Mouse (Mus musculus) liver, embryonic 16.5 days (tissue): ENCODE data around the gene Rgs14. TPM values are rescaled to one million over a fixed set of nuclear protein-coding genes. Genes with fewer than 3 reads are reported as not detected.

ENCODE experiments used
- ATAC-seq: fragments of 200-750 bp; cut with Nextera tagmentation; 2 replicates; pipeline ENCODE4 v1.8.0; 2017; ENCODE audit warnings: low read depth, mild to moderate bottlenecking, moderate number of reproducible peaks, moderate library complexity
- H3K27ac ChIP-seq: fragments of 300-500 bp; sonication (generic); 2 replicates; pipeline ENCODE4 v1.5.1; 2014; ENCODE audit warnings: mild to moderate bottlenecking, low read length
- H3K27me3 ChIP-seq: fragments of 300-500 bp; sonication (generic); 2 replicates; pipeline ENCODE4 v1.6.1; 2014; ENCODE audit warnings: low read depth, low read length, mixed read lengths; ENCODE audit not compliant: control insufficient read depth, insufficient read depth
- H3K36me3 ChIP-seq: fragments of 300-500 bp; sonication (generic); 2 replicates; pipeline ENCODE4 v1.6.1; 2014; ENCODE audit warnings: mild to moderate bottlenecking; ENCODE audit not compliant: control insufficient read depth, insufficient read depth
- H3K4me1 ChIP-seq: fragments of 300-500 bp; sonication (generic); 2 replicates; pipeline ENCODE4 v1.6.1; 2014; ENCODE audit warnings: low read depth, low read length, mixed read lengths; ENCODE audit not compliant: control insufficient read depth
- H3K4me2 ChIP-seq: fragments of 300-500 bp; sonication (generic); 2 replicates; pipeline ENCODE4 v1.6.1; 2014; ENCODE audit warnings: low read depth, low read length, mixed read lengths
- H3K4me3 ChIP-seq: fragments of 300-500 bp; sonication (generic); 2 replicates; pipeline ENCODE4 v1.5.1; 2014; ENCODE audit warnings: low read depth, mild to moderate bottlenecking, low read length
- H3K9ac ChIP-seq: fragments of 300-500 bp; sonication (generic); 2 replicates; pipeline ENCODE4 v1.6.1; 2014; ENCODE audit warnings: low read depth, low read length
- H3K9me3 ChIP-seq: fragments of 300-500 bp; sonication (generic); replicated peaks from 2 replicates; pipeline ENCODE4 v1.6.1; 2016; ENCODE audit warnings: low read length; ENCODE audit not compliant: control insufficient read depth
- WGBS: fragments of 180-500 bp; shearing (Covaris S2); extraction: QIAGEN DNeasy Blood & Tissue Kit; methylation state at CpG from one replicate; pipeline ENCODE4 v1.1.7; 2014; ENCODE audit not compliant: insufficient replicate concordance; 5-methylcytosine and 5-hydroxymethylcytosine counted together
- polyA plus RNA-seq: library from polyadenylated mRNA; unstranded; fragments of >200 nt; fragmentation: Nextera tagmentation; extraction: Ambion mirVana; gene quantifications from 2 replicates; pipeline ENCODE4 v1.2.1, GENCODE M21; 2015

Gene Rgs14
- polyA plus RNA-seq, 1 experiment from 2014 or later, result 2.8 TPM

DNA sequence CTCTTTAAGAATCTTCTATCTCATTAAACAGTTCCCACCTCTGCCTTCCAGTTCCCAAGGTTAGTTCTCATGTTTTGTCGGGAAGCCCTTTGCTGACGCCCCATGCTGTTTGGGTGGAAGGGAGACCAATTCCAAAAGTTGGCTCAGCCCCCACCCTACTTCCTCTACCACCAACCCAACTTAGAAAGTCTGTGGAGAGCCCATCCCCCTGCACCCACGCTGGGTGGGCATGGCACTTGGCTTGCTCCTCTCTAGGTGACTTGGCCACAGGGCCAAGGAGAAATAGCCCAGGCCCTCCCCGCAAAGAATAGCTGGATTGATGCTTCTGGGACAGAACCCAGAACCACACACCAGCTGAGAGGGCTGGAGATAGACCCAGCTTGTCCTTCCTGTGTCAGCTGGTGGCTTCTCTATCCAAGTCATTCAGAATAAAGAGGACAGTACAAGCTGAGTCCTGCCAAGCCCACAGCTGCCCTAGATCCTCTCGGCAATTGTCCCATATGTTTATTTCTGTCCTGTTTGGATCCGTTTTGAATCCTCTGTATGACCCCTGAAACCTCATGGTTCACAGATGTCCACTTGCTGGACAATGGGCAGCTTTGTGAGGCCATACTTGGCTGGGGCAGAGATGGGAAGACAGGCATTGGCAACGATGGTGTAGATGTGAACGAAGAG lies 1.6 kb downstream of the Rgs14 start:
- Histone ChIP-seq H3K9me3 (no peaks in the 10 kb centered on the region), H3K4me2 (no peak overlapping the region), H3K27ac (no peak overlapping the region), H3K4me1 (peaks cover 31% of the 10 kb centered on the region), H3K27me3 (no peaks in the 10 kb centered on the region), H3K4me3 (no peak overlapping the region), H3K36me3 (no peaks in the 10 kb centered on the region), H3K9ac (no peak overlapping the region)
- 57% methylated on average over 8 of the region's 8 CpGs for WGBS
- ATAC-seq, result no peak

DNA sequence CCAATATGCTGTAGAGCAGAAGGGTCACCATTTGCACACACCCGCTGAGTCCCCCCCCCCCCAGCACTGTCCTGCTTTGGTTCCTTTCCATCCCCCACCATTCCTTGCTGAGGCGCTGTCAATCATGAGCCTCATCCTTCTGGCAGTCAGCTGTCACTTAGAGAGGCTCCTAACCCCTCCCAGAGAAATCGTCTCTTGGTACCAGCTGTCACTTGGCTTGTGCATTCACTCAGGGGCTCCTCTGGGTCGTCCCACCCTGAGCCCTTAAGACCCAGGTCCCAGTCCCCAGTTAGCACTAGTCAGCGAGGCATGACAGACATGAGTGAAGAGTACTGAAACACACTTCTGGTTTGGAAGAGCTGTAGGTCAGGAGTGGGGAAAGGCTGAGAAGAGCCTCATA lies 2.2 kb downstream of the Rgs14 start:
- no peaks in the 10 kb centered on the region for H3K9me3 ChIP-seq
- no peak overlapping the region for H3K4me2 ChIP-seq
- no peak for ATAC-seq
- H3K4me3 ChIP-seq, result no peak overlapping the region
- peaks cover 31% of the 10 kb centered on the region for H3K4me1 ChIP-seq
- no peaks in the 10 kb centered on the region for H3K27me3 ChIP-seq
- H3K36me3 ChIP-seq, result no peaks in the 10 kb centered on the region
- no peak overlapping the region for H3K27ac ChIP-seq
- no peak overlapping the region for H3K9ac ChIP-seq
- 50% methylated on average over 5 of the region's 5 CpGs for WGBS

DNA sequence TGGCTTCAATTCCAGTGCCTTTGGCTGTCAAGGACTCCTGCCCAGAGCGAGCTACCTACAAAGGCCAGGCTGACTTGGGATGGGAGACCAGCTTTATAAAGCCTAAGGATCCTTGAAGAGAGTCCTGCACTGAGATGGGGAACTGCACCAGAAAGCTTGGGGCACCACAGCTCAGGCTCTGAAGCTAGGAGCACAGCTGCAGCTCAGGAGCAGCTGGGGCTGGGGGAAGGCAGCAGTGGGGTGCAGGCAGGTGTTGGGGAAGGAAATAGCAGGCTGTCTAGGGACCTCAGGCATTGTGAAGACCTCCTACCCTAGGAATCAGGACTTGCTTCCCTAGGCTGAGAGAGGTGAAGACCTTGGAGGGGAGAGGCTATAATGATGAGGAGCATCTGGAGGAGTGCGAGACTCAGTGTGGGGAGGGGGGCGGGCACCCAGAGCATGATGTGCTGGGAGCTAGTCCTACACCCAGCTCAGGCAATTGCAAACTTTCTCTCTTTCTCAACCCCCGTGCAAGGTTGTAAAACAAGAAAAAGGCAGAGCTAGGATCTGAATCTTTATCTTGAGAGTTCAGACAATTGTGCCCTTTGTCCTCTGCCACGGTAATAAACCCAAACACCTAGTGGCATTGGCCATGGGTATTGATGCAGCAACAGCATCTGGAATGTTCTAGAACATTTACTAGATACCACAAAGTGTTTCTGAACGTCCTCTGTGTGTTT lies 4.8 kb downstream of the Rgs14 start:
- H3K9ac ChIP-seq, result no peak overlapping the region
- H3K9me3 ChIP-seq, result no peaks in the 10 kb centered on the region
- no peak for ATAC-seq
- H3K4me1 ChIP-seq, result peaks cover 16% of the 10 kb centered on the region
- 62% methylated on average over 6 of the region's 6 CpGs for WGBS
- H3K27ac ChIP-seq, result no peak overlapping the region
- H3K4me3 ChIP-seq, result no peak overlapping the region
- H3K4me2 ChIP-seq, result no peak overlapping the region
- H3K27me3 ChIP-seq, result no peaks in the 10 kb centered on the region
- H3K36me3 ChIP-seq, result no peaks in the 10 kb centered on the region

DNA sequence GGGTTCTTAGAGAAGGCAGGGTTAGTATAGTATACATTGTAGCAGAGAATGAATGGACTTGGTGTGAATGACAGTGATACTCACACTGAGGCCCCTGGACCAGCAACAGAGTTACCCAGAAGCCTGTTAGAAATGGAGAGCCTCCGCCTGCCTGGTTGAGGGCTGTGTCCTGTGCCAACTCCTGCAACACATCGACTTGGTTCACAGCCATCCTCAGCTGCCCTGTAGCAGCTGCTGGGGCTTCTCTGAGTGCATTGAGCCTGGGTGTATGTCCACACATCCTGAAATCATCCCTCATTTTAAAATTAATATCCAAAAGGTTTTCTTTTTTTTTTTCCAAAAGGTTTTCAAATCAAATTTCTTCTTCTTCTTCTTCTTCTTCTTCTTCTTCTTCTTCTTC lies 6.3 kb downstream of the Rgs14 start:
- H3K4me3 ChIP-seq, result no peak overlapping the region
- H3K27ac ChIP-seq, result no peak overlapping the region
- H3K27me3 ChIP-seq, result no peaks in the 10 kb centered on the region
- H3K36me3 ChIP-seq, result no peaks in the 10 kb centered on the region
- H3K4me1 ChIP-seq, result peaks cover 3% of the 10 kb centered on the region
- no peak overlapping the region for H3K9ac ChIP-seq
- H3K4me2 ChIP-seq, result no peak overlapping the region
- 56% methylated on average over 2 of the region's 2 CpGs for WGBS
- no peaks in the 10 kb centered on the region for H3K9me3 ChIP-seq
- ATAC-seq, result no peak

DNA sequence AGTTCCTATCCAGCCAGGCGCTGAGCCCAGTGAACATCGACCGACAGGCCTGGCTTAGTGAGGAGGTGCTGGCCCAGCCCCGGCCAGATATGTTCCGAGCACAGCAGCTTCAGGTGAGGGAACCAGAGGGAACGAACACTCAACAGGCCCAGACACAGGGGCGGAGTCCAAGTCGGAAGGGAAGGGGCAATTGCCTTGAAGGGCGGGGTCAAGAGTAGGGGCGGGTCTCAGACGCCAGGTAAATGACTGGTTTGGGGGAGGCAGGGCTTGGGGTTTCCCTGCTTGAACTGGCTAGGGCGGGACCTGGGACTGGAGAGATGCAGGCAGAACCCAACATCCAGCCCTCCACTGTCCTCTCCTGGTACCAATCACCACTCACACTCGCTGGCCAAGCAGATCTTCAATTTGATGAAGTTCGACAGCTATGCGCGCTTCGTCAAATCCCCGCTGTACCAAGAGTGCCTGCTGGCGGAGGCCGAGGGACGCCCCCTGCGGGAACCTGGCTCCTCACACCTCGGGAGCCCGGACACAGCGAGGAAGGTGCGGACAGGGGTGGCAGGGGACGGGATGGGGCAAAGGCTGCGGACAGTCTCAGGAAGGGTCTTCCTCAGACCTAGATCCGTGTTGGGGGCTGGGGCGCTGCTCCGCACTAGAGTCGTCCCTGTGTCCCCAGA lies 9.5 kb downstream of the Rgs14 start:
- Histone ChIP-seq H3K27me3 (no peaks in the 10 kb centered on the region), H3K9ac (no peak overlapping the region), H3K27ac (no peak overlapping the region), H3K9me3 (no peaks in the 10 kb centered on the region), H3K4me3 (no peak overlapping the region), H3K4me1 (no peaks in the 10 kb centered on the region), H3K36me3 (no peaks in the 10 kb centered on the region), H3K4me2 (no peak overlapping the region)
- 68% methylated on average over 32 of the region's 32 CpGs for WGBS
- ATAC-seq, result no peak

DNA sequence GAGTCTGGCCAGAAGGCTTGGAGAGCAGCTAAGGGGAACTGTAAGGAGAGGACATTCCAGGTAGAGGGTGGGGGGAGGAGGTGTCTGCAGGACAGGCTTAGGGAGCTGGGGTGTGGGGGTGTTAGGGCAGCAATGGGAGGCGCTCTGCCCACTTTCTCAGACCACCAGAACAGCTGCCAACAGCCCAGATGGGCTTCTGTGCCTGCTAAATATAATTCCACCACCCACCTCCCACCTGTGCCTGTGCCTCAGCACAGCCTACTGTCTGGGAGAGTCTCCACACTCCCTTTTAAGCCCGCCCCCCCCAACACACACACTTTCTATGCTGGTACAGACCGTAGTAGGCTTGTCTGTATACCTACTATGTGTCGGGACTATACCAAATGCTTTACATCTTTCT lies 12.3 kb downstream of the Rgs14 start:
- Histone ChIP-seq H3K4me1 (no peaks in the 10 kb centered on the region), H3K4me2 (no peak overlapping the region), H3K9ac (no peak overlapping the region), H3K36me3 (no peaks in the 10 kb centered on the region), H3K9me3 (no peaks in the 10 kb centered on the region), H3K27ac (no peak overlapping the region), H3K4me3 (no peak overlapping the region), H3K27me3 (no peaks in the 10 kb centered on the region)
- 57% methylated on average over 4 of the region's 4 CpGs for WGBS
- no peak for ATAC-seq

DNA sequence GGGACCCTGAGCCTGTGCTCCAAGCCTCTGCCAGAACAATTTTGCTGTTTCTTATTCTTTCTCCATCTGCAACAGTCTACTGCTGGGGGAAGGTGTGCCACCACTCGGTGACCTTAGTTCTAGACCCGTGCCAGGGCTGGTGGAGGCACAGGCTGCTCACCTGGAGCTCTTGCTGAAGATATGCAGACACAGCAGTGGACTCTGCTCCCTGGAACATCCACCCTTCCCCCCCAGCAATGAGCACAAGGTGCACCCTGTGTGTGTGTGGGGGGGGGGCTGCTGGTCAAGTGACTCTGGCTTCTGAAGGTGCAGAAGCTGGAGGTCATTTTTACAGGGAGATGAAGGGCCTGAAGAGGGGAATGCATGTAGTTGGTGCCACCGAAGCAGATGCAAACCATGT lies 21.1 kb downstream of the Rgs14 start:
- H3K27me3 ChIP-seq, result no peaks in the 10 kb centered on the region
- peak; percentile 57 for ATAC-seq
- no peaks in the 10 kb centered on the region for H3K36me3 ChIP-seq
- 46% methylated on average over 3 of the region's 3 CpGs for WGBS
- no peak overlapping the region for H3K4me3 ChIP-seq
- peak overlapping the region; percentile 78 for H3K27ac ChIP-seq
- no peaks in the 10 kb centered on the region for H3K9me3 ChIP-seq
- no peak overlapping the region for H3K9ac ChIP-seq
- H3K4me1 ChIP-seq, result no peaks in the 10 kb centered on the region; the same call in 1 of the 2 replicates
- no peak overlapping the region for H3K4me2 ChIP-seq

DNA sequence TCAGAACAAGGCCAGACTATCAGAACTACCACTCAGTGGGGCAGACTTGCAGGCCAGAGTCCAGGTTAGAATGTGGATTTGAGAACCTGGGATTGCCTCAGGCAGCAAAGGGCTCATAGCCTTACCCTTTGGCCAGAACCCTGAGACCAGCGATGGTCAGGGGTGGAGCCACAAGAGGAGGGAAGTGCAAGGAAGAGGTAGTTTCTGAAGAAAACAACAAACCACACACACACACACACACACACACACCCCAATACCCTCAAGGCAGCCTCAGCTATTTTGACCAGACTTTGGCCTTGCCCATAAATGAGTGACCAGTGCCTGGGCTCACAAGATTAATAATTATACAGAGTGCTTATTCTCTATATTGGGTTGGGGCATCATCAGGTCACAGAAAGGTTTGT lies 22.1 kb downstream of the Rgs14 start:
- no peaks in the 10 kb centered on the region; the same call in 1 of the 2 replicates for H3K4me1 ChIP-seq
- no peaks in the 10 kb centered on the region for H3K36me3 ChIP-seq
- H3K4me3 ChIP-seq, result no peak overlapping the region
- H3K27ac ChIP-seq, result peak overlapping the region; percentile 78
- H3K9ac ChIP-seq, result no peak overlapping the region
- no peak overlapping the region for H3K4me2 ChIP-seq
- H3K9me3 ChIP-seq, result no peaks in the 10 kb centered on the region
- H3K27me3 ChIP-seq, result no peaks in the 10 kb centered on the region
- peak; percentile 79 for ATAC-seq
- WGBS, result 44% methylated on average over 1 of the region's 1 CpGs

DNA sequence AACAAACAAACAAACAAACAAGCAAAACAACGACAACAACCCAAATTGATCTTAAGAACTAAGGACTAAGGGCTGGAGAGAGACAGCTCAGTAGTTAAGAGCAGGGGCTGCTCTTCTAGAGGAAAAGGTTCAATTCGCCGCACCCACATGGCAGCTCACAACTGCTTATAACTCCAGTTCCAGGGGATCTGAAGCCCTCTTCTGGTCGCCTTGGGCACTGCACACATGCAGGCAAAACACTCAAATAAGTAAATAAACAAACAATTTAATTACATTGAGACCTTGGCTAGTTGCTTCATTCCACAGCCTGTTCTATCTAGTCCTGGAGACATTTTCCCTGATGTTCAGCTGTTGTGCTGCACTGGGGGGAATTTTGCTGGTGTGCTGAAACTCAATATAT lies 23.4 kb downstream of the Rgs14 start:
- no peaks in the 10 kb centered on the region for H3K36me3 ChIP-seq
- H3K4me1 ChIP-seq, result no peaks in the 10 kb centered on the region; the same call in 1 of the 2 replicates
- no peaks in the 10 kb centered on the region for H3K9me3 ChIP-seq
- 53% methylated on average over 4 of the region's 4 CpGs for WGBS
- H3K4me3 ChIP-seq, result no peak overlapping the region
- H3K9ac ChIP-seq, result no peak overlapping the region
- H3K27ac ChIP-seq, result no peak overlapping the region
- no peak for ATAC-seq
- no peaks in the 10 kb centered on the region for H3K27me3 ChIP-seq
- no peak overlapping the region for H3K4me2 ChIP-seq
